Comparison of ENCODE assay signal across 5 mouse cellular contexts in genomic region chr5:115148872-115149271, GRCm38 (mm10). TPM values are rescaled to one million over a fixed set of nuclear protein-coding genes. Genes with fewer than 3 reads are reported as not detected.
"Had no signal": no experiment of that assay in that cellular context is flagged by ENCODE, and none has a peak within 500 bp of the region (broad histone marks: within the 10 kb centered on the region; RNA-seq: fewer than 3 reads in every experiment).

No protein-coding gene starts in this region.

RNA-seq across cellular contexts. Expression of gene Cabp1, which starts 45.3 kb away (rescaled TPM):
- total RNA-seq: neutrophil, adult 5-6 weeks had no signal

RNA-seq across cellular contexts. Expression of gene Gm10401, which starts 50.8 kb away (rescaled TPM):
- total RNA-seq: neutrophil, adult 5-6 weeks had no signal
- polyA plus RNA-seq: small intestine, adult 2 months; spleen, adult 2 months; testis, adult 2 months; thymus, adult 2 months had no signal
